ENCODE assay signal across 11 mouse cellular contexts in the genomic region with DNA sequence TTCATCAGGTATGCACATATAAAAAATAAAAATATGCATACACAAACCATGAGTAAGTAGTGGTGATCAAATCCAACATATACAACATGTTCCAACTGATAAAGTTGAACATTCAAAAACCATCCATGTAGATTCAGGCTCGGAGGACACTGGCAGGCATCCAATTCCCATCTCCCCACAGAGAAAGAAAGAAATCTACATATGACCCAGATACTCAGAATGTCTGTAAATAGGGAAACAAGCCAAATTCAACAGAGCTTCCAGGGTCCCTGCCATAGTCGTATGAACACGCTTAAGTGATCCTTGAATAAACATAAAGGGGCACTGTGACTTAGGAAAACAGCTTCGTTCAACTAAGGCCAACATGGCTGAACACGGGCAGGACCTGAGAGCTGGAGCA. TPM values are rescaled to one million over a fixed set of nuclear protein-coding genes. Genes with fewer than 3 reads are reported as not detected.
DNase-seq lines count a peak whose midpoint lies in the region; ATAC-seq and TF ChIP-seq lines count a peak whose summit lies in the region.
"Had no signal": no experiment of that assay in that cellular context is flagged by ENCODE, and none has a peak within 500 bp of the region (broad histone marks: within the 10 kb centered on the region; RNA-seq: fewer than 3 reads in every experiment).

No protein-coding gene starts in this region.

- H3K4me3 ChIP-seq in forebrain, postnatal 0 days (ENCODE audit: low read depth, low read length), result no peak overlapping the region
- H3K4me3 ChIP-seq in forebrain, embryonic 11.5 days (ENCODE audit: low read depth, low read length), result no peak overlapping the region
- no peak overlapping the region for H3K4me3 ChIP-seq in midbrain, postnatal 0 days (ENCODE audit: low read depth, low read length)

- 31% methylated on average over 5 of the region's 5 CpGs for WGBS in forebrain, postnatal 0 days
- WGBS in forebrain, embryonic 11.5 days, result 95% methylated on average over 5 of the region's 5 CpGs
- WGBS in midbrain, postnatal 0 days, result 47% methylated on average over 5 of the region's 5 CpGs

- no peaks in the 10 kb centered on the region for H3K27me3 ChIP-seq in forebrain, postnatal 0 days (ENCODE audit: insufficient read depth, low read length)
- no peaks in the 10 kb centered on the region for H3K27me3 ChIP-seq in forebrain, embryonic 11.5 days (ENCODE audit: control insufficient read depth, insufficient read depth, low read length)
- H3K27me3 ChIP-seq in midbrain, postnatal 0 days (ENCODE audit: insufficient read depth, low read length), result no peaks in the 10 kb centered on the region

- H3K36me3 ChIP-seq in forebrain, postnatal 0 days (ENCODE audit: insufficient read depth), result 0 out of 2 replicates have a peak, but pooled peaks cover 7% of the 10 kb centered on the region
- no peaks in the 10 kb centered on the region for H3K36me3 ChIP-seq in forebrain, embryonic 11.5 days (ENCODE audit: control insufficient read depth, insufficient read depth, low read length)
- peaks cover 3% of the 10 kb centered on the region for H3K36me3 ChIP-seq in midbrain, postnatal 0 days (ENCODE audit: insufficient read depth, low read length)

- H3K4me1 ChIP-seq in forebrain, postnatal 0 days (ENCODE audit: insufficient read depth), result no peaks in the 10 kb centered on the region
- no peaks in the 10 kb centered on the region for H3K4me1 ChIP-seq in forebrain, embryonic 11.5 days (replicated peaks; ENCODE audit: control insufficient read depth, insufficient read depth, low read length)
- no peaks in the 10 kb centered on the region for H3K4me1 ChIP-seq in midbrain, postnatal 0 days (ENCODE audit: insufficient read depth, low read length)

- TF ChIP-seq CTCF in forebrain, postnatal 0 days (IDR thresholded peaks at IDR 0.05; ENCODE audit: low read depth), result no peak
- no peak for TF ChIP-seq CTCF in midbrain, postnatal 0 days (IDR thresholded peaks at IDR 0.05)

- peak; percentile 34 for ATAC-seq in forebrain, postnatal 0 days
- no peak for ATAC-seq in forebrain, embryonic 11.5 days (replicated peaks; ENCODE audit: low FRiP score)
- ATAC-seq in midbrain, postnatal 0 days (ENCODE audit: low FRiP score), result 0 out of 2 replicates have a peak, but pooled peaks have one; percentile 10
- no peak for ATAC-seq in erythroid progenitor cell, adult 5-6 weeks (replicated peaks; ENCODE audit: low FRiP score, poor library complexity, severe bottlenecking)
- ATAC-seq: CD4-positive, CD25-positive, alpha-beta regulatory T cell, adult 4 months; forebrain, embryonic 16.5 days had no signal

- intact Hi-C loops in left cerebral cortex, postnatal 14 days (cut with DNase I), result no loop called here

- H3K9me3 ChIP-seq in forebrain, postnatal 0 days (ENCODE audit: low read length), result no peaks in the 10 kb centered on the region
- H3K9me3 ChIP-seq in forebrain, embryonic 11.5 days (ENCODE audit: control insufficient read depth, low read length), result no peaks in the 10 kb centered on the region
- no peaks in the 10 kb centered on the region for H3K9me3 ChIP-seq in midbrain, postnatal 0 days (ENCODE audit: low read length)

- no peak overlapping the region for H3K9ac ChIP-seq in forebrain, postnatal 0 days
- H3K9ac ChIP-seq in forebrain, embryonic 11.5 days (ENCODE audit: low read length), result no peak overlapping the region
- no peak overlapping the region for H3K9ac ChIP-seq in midbrain, postnatal 0 days (replicated peaks; ENCODE audit: low read length, poor library complexity, severe bottlenecking)
- H3K9ac ChIP-seq: liver, embryonic 14.5 days had no signal

- no peak overlapping the region for H3K4me2 ChIP-seq in forebrain, postnatal 0 days (ENCODE audit: low read depth)
- no peak overlapping the region for H3K4me2 ChIP-seq in forebrain, embryonic 11.5 days (ENCODE audit: low read depth, low read length, severe bottlenecking)
- H3K4me2 ChIP-seq in midbrain, postnatal 0 days (ENCODE audit: low read depth, low read length, poor library complexity, severe bottlenecking), result no peak overlapping the region

- no peak overlapping the region for H3K27ac ChIP-seq in forebrain, postnatal 0 days (ENCODE audit: low read depth, low read length)
- H3K27ac ChIP-seq in forebrain, embryonic 11.5 days (ENCODE audit: low read depth, low read length), result no peak overlapping the region
- H3K27ac ChIP-seq in midbrain, postnatal 0 days (ENCODE audit: low read depth, low read length), result 0 out of 2 replicates have a peak overlapping the region, but pooled peaks have one; percentile 32
- H3K27ac ChIP-seq: liver, embryonic 14.5 days had no signal

- DNase-seq in forebrain, postnatal 0 days, result peak; percentile 54
- DNase-seq in forebrain, embryonic 11.5 days (ENCODE audit: low spot score), result no peak
- peak; percentile 47 to 69 for DNase-seq in left cerebral cortex, postnatal 14 days (ENCODE audit: low spot score in 2 of 2)
- no peak for DNase-seq in left cerebral cortex, adult 8-10 months (ENCODE audit: low spot score in 2 of 2)
- DNase-seq in right cerebral cortex, postnatal 10 days (ENCODE audit: low spot score in 2 of 2), result peak; percentile 58 to 68
- DNase-seq in right cerebral cortex, postnatal 36 days (ENCODE audit: low spot score in 2 of 2), result no peak
- DNase-seq in midbrain, postnatal 0 days (ENCODE audit: low spot score), result peak; percentile 83

RNA-seq across cellular contexts. Expression of gene Rps6kc1, which starts 49.9 kb away (rescaled TPM):
- 42.8 and 47.4 TPM in 2 replicates for total RNA-seq in forebrain, postnatal 0 days (2014; rRNA removed)
- 23.0 and 26.1 TPM in 2 replicates for polyA plus RNA-seq in forebrain, postnatal 0 days (2015; fragmentation: Nextera tagmentation; extraction: Ambion mirVana)
- polyA plus RNA-seq in forebrain, embryonic 11.5 days (2014; fragmentation: Nextera tagmentation; extraction: Ambion mirVana), result 16.9 and 18.6 TPM in 2 replicates
- 10 to 100 TPM; 76.0 to 84.0 TPM for total RNA-seq in left cerebral cortex, postnatal 14 days (2021)
- total RNA-seq in left cerebral cortex, adult 8-10 months (2022), result 100 to 1,000 TPM; 112 to 133 (median 128) TPM
- 44.7 and 47.9 TPM in 2 replicates for total RNA-seq in midbrain, postnatal 0 days (2014; rRNA removed)
- 26.9 and 28.6 TPM in 2 replicates for polyA plus RNA-seq in midbrain, postnatal 0 days (2015; fragmentation: Nextera tagmentation; extraction: Ambion mirVana)
- 1.7 and 3.6 TPM in 2 replicates for total RNA-seq in erythroid progenitor cell, adult 5-6 weeks (2015; ENCODE audit: low replicate concordance)
- 3.8 and 5.5 TPM in 2 replicates for total RNA-seq in erythroid progenitor cell, adult 5-6 weeks (2017; ENCODE audit: low replicate concordance)

Comparison
In these comparisons a context has a peak if more than half of its experiments do, and no peak if none do; other contexts are left out.
1. ATAC-seq: peak in forebrain, postnatal 0 days (single experiment) and midbrain, postnatal 0 days (single experiment); none in forebrain, embryonic 11.5 days (single experiment) and erythroid progenitor cell, adult 5-6 weeks (single experiment).
2. DNase-seq: peak in forebrain, postnatal 0 days (single experiment), left cerebral cortex, postnatal 14 days (2 of 2), right cerebral cortex, postnatal 10 days (2 of 2) and midbrain, postnatal 0 days (single experiment); none in forebrain, embryonic 11.5 days (single experiment), left cerebral cortex, adult 8-10 months (0 of 2) and right cerebral cortex, postnatal 36 days (0 of 2).